Mouse (Mus musculus): Measurements from ENCODE around the gene Ano6. TPM values are rescaled to one million over a fixed set of nuclear protein-coding genes. Genes with fewer than 3 reads are reported as not detected.

The Ano6 gene
- polyA plus RNA-seq, 1 experiment from 2014 or later = 21.4 TPM

DNA sequence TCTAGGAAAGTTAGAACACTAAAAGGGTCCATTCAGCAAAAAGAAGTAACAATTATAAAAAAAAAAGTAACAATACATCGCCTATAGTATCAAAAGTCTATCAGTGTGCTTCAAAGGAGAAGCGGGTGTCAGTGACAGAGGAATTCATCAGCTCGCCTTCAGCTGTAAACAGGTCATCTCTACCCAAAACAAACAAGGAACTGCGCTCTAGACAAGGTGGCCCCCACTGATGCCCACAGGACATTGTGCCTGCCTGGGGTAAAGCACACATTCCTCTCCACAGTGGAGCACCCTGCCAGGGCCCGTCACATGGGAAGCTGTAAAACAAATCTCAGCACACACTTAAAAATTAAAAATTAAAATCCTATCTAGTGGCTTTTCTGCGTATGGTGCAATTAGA lies 179.0 kb downstream of the Ano6 start:
- H3K27ac ChIP-seq = no peak overlapping the region
- ATAC-seq = no peak
- WGBS = 87% methylated on average over 6 of the region's 6 CpGs
- no peak overlapping the region for H3K9ac ChIP-seq
- H3K4me2 ChIP-seq = no peak overlapping the region
- H3K4me1 ChIP-seq = peaks cover 6% of the 10 kb centered on the region; the same call in 1 of the 2 replicates
- H3K9me3 ChIP-seq (replicated peaks) = no peaks in the 10 kb centered on the region
- H3K27me3 ChIP-seq = no peaks in the 10 kb centered on the region
- H3K4me3 ChIP-seq = no peak overlapping the region
- peaks cover 47% of the 10 kb centered on the region for H3K36me3 ChIP-seq (ENCODE audit: poor library complexity, severe bottlenecking)

- no peak overlapping the region for H3K27ac ChIP-seq
- no peak overlapping the region for H3K9ac ChIP-seq
- H3K4me1 ChIP-seq = no peaks in the 10 kb centered on the region
- no peaks in the 10 kb centered on the region for H3K9me3 ChIP-seq (replicated peaks)
- H3K4me3 ChIP-seq = no peak overlapping the region
- H3K27me3 ChIP-seq = no peaks in the 10 kb centered on the region
- WGBS = 92% methylated on average over 5 of the region's 5 CpGs
- ATAC-seq = no peak
- H3K4me2 ChIP-seq = no peak overlapping the region
- H3K36me3 ChIP-seq (ENCODE audit: poor library complexity, severe bottlenecking) = peaks cover 47% of the 10 kb centered on the region
These were observed 179.5 kb downstream of the Ano6 start for GRCm38 (mm10) chr15:95970176-95970575.

GRCm38 (mm10) chr15:95970691-95971090 lies 180.0 kb downstream of the Ano6 start:
- Histone ChIP-seq H3K4me2 (no peak overlapping the region), H3K27me3 (no peaks in the 10 kb centered on the region), H3K27ac (no peak overlapping the region), H3K4me3 (no peak overlapping the region), H3K36me3 (ENCODE audit: poor library complexity, severe bottlenecking) (peaks cover 47% of the 10 kb centered on the region), H3K9me3 (replicated peaks) (no peaks in the 10 kb centered on the region), H3K4me1 (no peaks in the 10 kb centered on the region), H3K9ac (no peak overlapping the region)
- no peak for ATAC-seq
- 93% methylated on average over 7 of the region's 7 CpGs for WGBS

- no peak overlapping the region for H3K4me3 ChIP-seq
- ATAC-seq = no peak
- H3K9ac ChIP-seq = no peak overlapping the region
- peaks cover 47% of the 10 kb centered on the region for H3K36me3 ChIP-seq (ENCODE audit: poor library complexity, severe bottlenecking)
- WGBS = 95% methylated on average over 8 of the region's 8 CpGs
- no peaks in the 10 kb centered on the region for H3K27me3 ChIP-seq
- no peaks in the 10 kb centered on the region for H3K4me1 ChIP-seq
- no peak overlapping the region for H3K4me2 ChIP-seq
- no peak overlapping the region for H3K27ac ChIP-seq
- no peaks in the 10 kb centered on the region for H3K9me3 ChIP-seq (replicated peaks)
These were observed 180.7 kb downstream of the Ano6 start for GRCm38 (mm10) chr15:95971302-95971701.

GRCm38 (mm10) chr15:95972156-95972555 lies 181.5 kb downstream of the Ano6 start:
- H3K27me3 ChIP-seq = no peaks in the 10 kb centered on the region
- no peak overlapping the region for H3K27ac ChIP-seq
- no peaks in the 10 kb centered on the region for H3K9me3 ChIP-seq (replicated peaks)
- H3K9ac ChIP-seq = no peak overlapping the region
- H3K4me2 ChIP-seq = no peak overlapping the region
- no peak overlapping the region for H3K4me3 ChIP-seq
- WGBS = 93% methylated on average over 15 of the region's 15 CpGs
- no peaks in the 10 kb centered on the region for H3K4me1 ChIP-seq
- no peak for ATAC-seq
- peaks cover 47% of the 10 kb centered on the region for H3K36me3 ChIP-seq (ENCODE audit: poor library complexity, severe bottlenecking)

GRCm38 (mm10) chr15:95972621-95973020 lies 182.0 kb downstream of the Ano6 start:
- no peak overlapping the region for H3K4me3 ChIP-seq
- peaks cover 44% of the 10 kb centered on the region for H3K36me3 ChIP-seq (ENCODE audit: poor library complexity, severe bottlenecking)
- H3K9me3 ChIP-seq (replicated peaks) = no peaks in the 10 kb centered on the region
- no peaks in the 10 kb centered on the region for H3K27me3 ChIP-seq
- H3K27ac ChIP-seq = no peak overlapping the region
- H3K4me1 ChIP-seq = no peaks in the 10 kb centered on the region
- no peak for ATAC-seq
- WGBS = 95% methylated on average over 12 of the region's 12 CpGs
- H3K9ac ChIP-seq = no peak overlapping the region
- H3K4me2 ChIP-seq = no peak overlapping the region

DNA sequence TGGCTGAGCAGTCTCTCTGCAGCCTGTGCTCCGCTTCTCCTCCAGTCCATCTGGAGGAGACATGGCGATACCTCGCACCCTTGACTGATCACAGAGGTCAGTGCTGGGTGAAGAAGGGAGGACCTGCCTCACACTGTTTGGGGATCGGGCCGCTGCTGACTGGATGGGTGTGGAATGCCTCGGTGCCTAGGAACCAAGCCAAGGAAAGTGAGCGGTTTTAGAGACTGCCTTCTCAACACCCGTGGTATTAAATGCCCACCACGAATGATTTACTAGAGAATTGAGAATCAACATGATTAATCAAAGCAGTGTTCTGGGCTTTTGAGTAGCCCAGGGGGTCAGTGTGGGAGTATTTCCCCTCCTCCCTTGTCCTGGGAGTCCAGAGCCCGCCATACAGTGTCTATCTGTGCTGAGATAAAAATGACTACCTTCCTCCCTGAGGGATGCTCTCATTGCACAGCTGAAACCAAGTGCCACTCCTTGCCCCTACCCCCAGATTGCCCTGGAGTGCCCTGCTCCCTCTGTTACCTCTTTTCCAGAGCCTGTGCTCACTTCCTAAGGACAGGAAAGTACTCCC lies 183.5 kb downstream of the Ano6 start:
- no peak overlapping the region for H3K4me3 ChIP-seq
- H3K27ac ChIP-seq = no peak overlapping the region
- H3K4me2 ChIP-seq = no peak overlapping the region
- H3K27me3 ChIP-seq = no peaks in the 10 kb centered on the region
- no peak for ATAC-seq
- no peaks in the 10 kb centered on the region for H3K4me1 ChIP-seq
- WGBS = 91% methylated on average over 10 of the region's 10 CpGs
- no peak overlapping the region for H3K9ac ChIP-seq
- H3K36me3 ChIP-seq (ENCODE audit: poor library complexity, severe bottlenecking) = peaks cover 39% of the 10 kb centered on the region
- H3K9me3 ChIP-seq (replicated peaks) = no peaks in the 10 kb centered on the region

DNA sequence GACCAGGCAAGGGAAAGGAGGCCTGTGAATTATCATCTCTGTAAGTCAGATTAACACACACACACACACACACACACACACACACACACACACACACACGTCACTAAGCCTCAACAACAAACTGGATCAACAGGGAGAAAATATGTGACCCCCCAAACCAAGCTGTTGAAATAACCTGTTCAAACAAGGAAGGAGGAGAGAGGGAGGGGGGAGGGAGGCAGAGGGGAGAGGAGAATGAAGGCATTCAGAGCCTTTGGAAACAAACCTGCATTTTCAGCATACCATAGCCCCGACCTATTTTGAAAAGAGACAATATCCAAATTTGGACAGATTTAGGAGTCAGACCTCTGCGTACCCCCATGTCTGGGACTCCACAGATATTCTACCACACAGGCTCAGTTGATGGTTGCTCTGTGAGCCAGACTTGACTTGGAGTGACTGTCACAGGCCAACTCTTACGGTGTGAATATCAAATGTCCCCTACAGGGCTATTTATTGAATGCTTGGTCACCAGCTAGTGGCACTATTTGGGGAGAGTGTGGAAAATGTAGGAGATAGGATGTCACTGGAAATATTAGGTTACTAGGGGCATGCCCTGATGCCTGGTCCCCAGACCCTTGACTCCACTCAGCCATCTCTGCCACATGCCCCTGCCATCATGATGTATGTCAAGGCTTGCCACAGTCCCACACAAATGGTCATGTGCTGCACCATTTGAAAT lies 185.7 kb downstream of the Ano6 start:
- Histone ChIP-seq H3K9ac (no peak overlapping the region), H3K4me3 (no peak overlapping the region), H3K27me3 (no peaks in the 10 kb centered on the region), H3K36me3 (ENCODE audit: poor library complexity, severe bottlenecking) (peaks cover 21% of the 10 kb centered on the region), H3K27ac (no peak overlapping the region), H3K4me2 (no peak overlapping the region), H3K9me3 (replicated peaks) (no peaks in the 10 kb centered on the region), H3K4me1 (no peaks in the 10 kb centered on the region)
- no peak for ATAC-seq
- 75% methylated on average over 4 of the region's 4 CpGs for WGBS

DNA sequence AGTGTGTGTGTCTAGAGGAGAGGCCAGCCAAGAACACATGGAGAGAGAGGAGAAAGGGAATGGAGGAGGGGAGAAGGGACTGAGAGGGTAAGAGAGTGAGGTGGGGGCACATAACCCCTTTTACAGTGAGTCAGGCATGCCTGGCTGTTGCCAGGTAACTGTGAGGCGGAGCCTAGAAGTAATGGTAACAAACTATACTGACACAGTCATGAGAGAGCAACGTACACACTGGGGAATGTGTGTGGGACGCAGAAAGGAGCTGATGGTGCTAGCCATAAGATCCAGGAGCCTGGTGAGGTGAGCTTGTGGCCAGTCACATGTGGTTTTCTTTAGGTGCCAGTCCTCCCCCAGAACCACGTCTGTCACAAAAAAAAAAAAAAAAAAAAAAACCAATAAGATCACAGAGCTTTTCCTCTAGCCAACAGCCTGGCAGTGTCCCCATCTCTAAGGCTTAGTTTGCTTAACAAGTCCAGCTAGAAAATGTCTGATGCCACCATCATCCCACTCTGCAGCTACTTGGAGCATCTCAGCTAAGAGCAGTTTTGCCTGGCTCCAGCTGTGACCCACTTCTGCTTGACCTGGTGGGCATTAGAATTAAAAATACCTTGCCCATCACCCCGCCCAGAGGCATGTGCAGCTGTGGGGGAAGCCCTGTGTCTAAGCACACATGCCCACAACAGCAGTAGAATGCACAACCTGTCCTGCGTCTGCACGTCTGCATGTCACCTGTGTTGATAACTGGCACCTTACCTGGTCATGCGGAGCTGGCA lies 186.7 kb downstream of the Ano6 start:
- Histone ChIP-seq H3K9ac (no peak overlapping the region), H3K36me3 (ENCODE audit: poor library complexity, severe bottlenecking) (peaks cover 20% of the 10 kb centered on the region), H3K4me2 (no peak overlapping the region), H3K27me3 (no peaks in the 10 kb centered on the region), H3K27ac (no peak overlapping the region), H3K9me3 (replicated peaks) (no peaks in the 10 kb centered on the region), H3K4me3 (no peak overlapping the region), H3K4me1 (no peaks in the 10 kb centered on the region)
- WGBS = 81% methylated on average over 8 of the region's 8 CpGs
- no peak for ATAC-seq

DNA sequence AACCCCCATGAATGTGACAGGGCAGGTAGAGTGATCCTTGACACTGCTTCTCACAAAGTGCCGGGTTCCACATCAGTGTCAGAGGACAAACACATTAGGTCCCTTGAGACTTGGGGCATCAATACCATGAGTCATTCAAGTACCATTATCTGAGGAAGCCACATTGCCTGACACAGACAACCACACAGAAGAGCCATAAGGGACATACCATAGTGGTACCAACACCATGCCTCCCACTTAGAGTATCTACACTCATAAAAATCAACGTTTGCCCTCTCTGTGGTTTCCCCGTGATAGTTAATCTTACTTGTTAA lies 187.3 kb downstream of the Ano6 start:
- H3K27me3 ChIP-seq = no peaks in the 10 kb centered on the region
- no peak overlapping the region for H3K4me3 ChIP-seq
- 93% methylated on average over 3 of the region's 3 CpGs for WGBS
- peaks cover 15% of the 10 kb centered on the region for H3K36me3 ChIP-seq (ENCODE audit: poor library complexity, severe bottlenecking)
- no peak for ATAC-seq
- no peaks in the 10 kb centered on the region for H3K4me1 ChIP-seq
- no peaks in the 10 kb centered on the region for H3K9me3 ChIP-seq (replicated peaks)
- no peak overlapping the region for H3K4me2 ChIP-seq
- no peak overlapping the region for H3K9ac ChIP-seq
- no peak overlapping the region for H3K27ac ChIP-seq

DNA sequence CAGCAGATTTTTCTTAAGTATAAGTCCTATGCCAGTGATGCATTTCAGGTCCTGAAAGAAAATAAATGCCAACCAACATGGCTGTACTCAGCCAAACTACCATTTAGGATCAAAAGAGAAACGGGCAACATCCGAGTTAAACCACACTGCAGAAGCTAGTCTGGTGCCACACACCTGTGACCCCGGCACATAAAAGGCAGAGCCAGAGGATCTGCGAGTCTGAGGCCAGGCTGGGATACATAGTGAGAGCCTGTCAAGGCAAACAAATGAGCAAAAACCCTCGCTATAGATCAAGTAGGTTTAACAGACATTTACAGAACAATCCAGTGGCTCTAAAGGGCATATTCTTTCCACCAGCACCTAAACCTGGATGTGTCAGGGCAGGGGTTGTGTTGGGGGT lies 190.0 kb downstream of the Ano6 start:
- H3K4me2 ChIP-seq = no peak overlapping the region
- no peak overlapping the region for H3K27ac ChIP-seq
- 70% methylated on average over 5 of the region's 5 CpGs for WGBS
- H3K9ac ChIP-seq = no peak overlapping the region
- H3K36me3 ChIP-seq (ENCODE audit: poor library complexity, severe bottlenecking) = no peaks in the 10 kb centered on the region
- no peaks in the 10 kb centered on the region for H3K9me3 ChIP-seq (replicated peaks)
- no peaks in the 10 kb centered on the region for H3K27me3 ChIP-seq
- no peak overlapping the region for H3K4me3 ChIP-seq
- no peak for ATAC-seq
- no peaks in the 10 kb centered on the region for H3K4me1 ChIP-seq

DNA sequence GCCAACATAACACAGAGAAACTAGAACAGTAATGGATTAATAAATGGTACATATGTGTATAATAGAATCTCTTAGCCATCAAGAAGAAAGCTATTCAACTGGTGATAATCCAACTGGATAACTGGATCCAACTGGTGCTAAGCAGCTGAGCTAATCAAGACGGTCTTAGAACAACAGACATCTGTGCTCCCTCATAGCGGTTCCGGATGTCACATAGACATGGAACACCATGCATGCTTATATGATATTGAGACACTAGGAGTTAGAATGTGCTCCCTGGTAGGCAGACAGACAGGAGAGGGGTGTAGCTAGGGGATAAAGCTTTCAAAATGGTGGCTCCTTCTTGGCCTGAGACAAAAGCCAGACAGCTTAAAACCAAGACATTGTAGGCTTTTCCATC lies 197.3 kb downstream of the Ano6 start:
- ATAC-seq = no peak
- H3K9me3 ChIP-seq (replicated peaks) = 0 out of 2 replicates have a peak, but pooled peaks cover 5% of the 10 kb centered on the region
- no peak overlapping the region for H3K27ac ChIP-seq
- no peak overlapping the region for H3K4me2 ChIP-seq
- WGBS = 98% methylated on average over 3 of the region's 3 CpGs
- no peak overlapping the region for H3K9ac ChIP-seq
- H3K4me1 ChIP-seq = no peaks in the 10 kb centered on the region
- H3K27me3 ChIP-seq = no peaks in the 10 kb centered on the region
- no peaks in the 10 kb centered on the region for H3K36me3 ChIP-seq (ENCODE audit: poor library complexity, severe bottlenecking)
- no peak overlapping the region for H3K4me3 ChIP-seq

Data from forebrain, embryonic 13.5 days (tissue).